In genomic region chr3:25143555-25144311, GRCm38 (mm10) we compare ENCODE assay signal across 8 mouse cellular contexts. TPM values are rescaled to one million over a fixed set of nuclear protein-coding genes. Genes with fewer than 3 reads are reported as not detected.
DNase-seq lines count a peak whose midpoint lies in the region; ATAC-seq lines count a peak whose summit lies in the region.

Naaladl2 (minus strand) TSS chr3:25144261.

- no peaks in the 10 kb centered on the region for H3K27me3 ChIP-seq in hindbrain, embryonic 10.5 days (ENCODE audit: insufficient read depth, poor library complexity, severe bottlenecking)
- H3K27me3 ChIP-seq in lung, embryonic 16.5 days (ENCODE audit: control insufficient read depth, insufficient read depth, low read depth, low read length): no peaks in the 10 kb centered on the region

- H3K4me2 ChIP-seq in lung, embryonic 16.5 days (ENCODE audit: low read depth, low read length): peak within 1 kb of the TSS; percentile 77

- H3K9ac ChIP-seq in lung, embryonic 16.5 days (ENCODE audit: low read length): peak within 1 kb of the TSS; percentile 68

- ATAC-seq in lung, embryonic 16.5 days (ENCODE audit: low read depth): peak; percentile 94

- DNase-seq in NIH3T3 (ENCODE audit: low read depth) (peak; percentile 40), adipocyte (ENCODE audit: low spot score) (no peak)
- DNase-seq in cerebellum, adult 9-10 months: peak; percentile 77
- DNase-seq in frontal cortex, adult 2 months (ENCODE audit: extremely low spot score in 1 of 2, low spot score in 1 of 2): peak; percentile 42 to 64
- peak; percentile 75 for DNase-seq in hindbrain, embryonic 10.5 days (ENCODE audit: low spot score)
- DNase-seq in layer of hippocampus, postnatal 25 days (ENCODE audit: extremely low spot score in 1 of 2, low spot score in 1 of 2): peak; percentile 49 to 69
- DNase-seq in right cerebral cortex, adult 18-20 months: peak; percentile 70

- no peaks in the 10 kb centered on the region for H3K36me3 ChIP-seq in hindbrain, embryonic 10.5 days
- no peaks in the 10 kb centered on the region for H3K36me3 ChIP-seq in lung, embryonic 16.5 days (ENCODE audit: control insufficient read depth, insufficient read depth, low read length)

- peak within 1 kb of the TSS; percentile 72 for H3K4me3 ChIP-seq in hindbrain, embryonic 10.5 days
- peak within 1 kb of the TSS; percentile 71 for H3K4me3 ChIP-seq in lung, embryonic 16.5 days (ENCODE audit: low read length)

- peak within 1 kb of the TSS; percentile 93 for H3K27ac ChIP-seq in hindbrain, embryonic 10.5 days
- peak within 1 kb of the TSS; percentile 23; the same call in 1 of the 2 replicates for H3K27ac ChIP-seq in lung, embryonic 16.5 days (ENCODE audit: low read length)

- under 1% methylated on average over 93 of the region's 93 CpGs for WGBS in hindbrain, embryonic 10.5 days
- under 1% methylated on average over 74 of the region's 93 CpGs for WGBS in lung, embryonic 16.5 days

- no peaks in the 10 kb centered on the region for H3K9me3 ChIP-seq in hindbrain, embryonic 10.5 days
- H3K9me3 ChIP-seq in lung, embryonic 16.5 days (ENCODE audit: control insufficient read depth, low read length): no peaks in the 10 kb centered on the region

- peaks cover 17% of the 10 kb centered on the region for H3K4me1 ChIP-seq in hindbrain, embryonic 10.5 days (replicated peaks)
- peaks cover 6% of the 10 kb centered on the region for H3K4me1 ChIP-seq in lung, embryonic 16.5 days (replicated peaks; ENCODE audit: control insufficient read depth, insufficient read depth, low read length)

RNA-seq across cellular contexts. Expression of gene Naaladl2, which starts in this region (rescaled TPM):
- 0.52 and 0.63 TPM in 2 replicates for polyA plus RNA-seq in frontal cortex, adult 2 months (2012; rRNA removed)
- 0.50 and 1.4 TPM in 2 replicates for polyA plus RNA-seq in hindbrain, embryonic 10.5 days (2016; fragmentation: Nextera tagmentation; extraction: Ambion mirVana)
- total RNA-seq in layer of hippocampus, postnatal 25 days (2021): 1 to 10 TPM; 1.3 to 1.7 TPM
- 2.0 and 3.4 TPM in 2 replicates for polyA plus RNA-seq in lung, embryonic 16.5 days (2015; fragmentation: Nextera tagmentation; extraction: Ambion mirVana)

Comparison
In these comparisons a context has a peak if more than half of its experiments do, and no peak if none do; other contexts are left out.
1. Peak in DNase-seq in frontal cortex, adult 2 months; RNA of the gene not detected or under 1 TPM.